Mouse (Mus musculus) heart, postnatal 0 days (tissue): ENCODE measurements at regions not wholly inside any gene's neighbourhood (a gene's known extent, or its start where the extent isn't known, plus 50 kb on each side); places are given as distances from the start of the nearest gene placed in this dataset.

Experiments used
- ATAC-seq: fragments of 200-750 bp; cut with Nextera tagmentation; 2 replicates; pipeline ENCODE4 v1.8.0; 2017; ENCODE audit warnings: low read depth, moderate number of reproducible peaks, moderate library complexity; ENCODE audit not compliant: insufficient read depth
- DNase-seq: peaks from one replicate; pipeline ENCODE4 v3.0.0-alpha.2; 2016; ENCODE audit warnings: low spot score
- H3K27ac ChIP-seq: fragments of 300-500 bp; sonication (generic); 2 replicates; pipeline ENCODE4 v1.5.1; 2014; ENCODE audit warnings: low read depth, mild to moderate bottlenecking
- H3K27me3 ChIP-seq: fragments of 300-500 bp; sonication (generic); 2 replicates; pipeline ENCODE4 v1.6.1; 2014; ENCODE audit warnings: low read length, mixed read lengths; ENCODE audit not compliant: control insufficient read depth, insufficient read depth
- H3K36me3 ChIP-seq: fragments of 300-500 bp; sonication (generic); replicated peaks from 2 replicates; pipeline ENCODE4 v1.6.1; 2014; ENCODE audit warnings: low read length, mixed read lengths; ENCODE audit not compliant: control insufficient read depth, insufficient read depth
- H3K4me1 ChIP-seq: fragments of 300-500 bp; sonication (generic); 2 replicates; pipeline ENCODE4 v1.6.1; 2014; ENCODE audit warnings: antibody characterized with exemption; ENCODE audit not compliant: control insufficient read depth, insufficient read depth
- H3K4me2 ChIP-seq: fragments of 300-500 bp; sonication (generic); 2 replicates; pipeline ENCODE4 v1.6.1; 2014; ENCODE audit warnings: low read depth, mild to moderate bottlenecking, low read length, moderate library complexity
- H3K4me3 ChIP-seq: fragments of 300-500 bp; sonication (generic); 2 replicates; pipeline ENCODE4 v1.5.1; 2014; ENCODE audit warnings: low read depth, low read length
- H3K9ac ChIP-seq: fragments of 300-500 bp; sonication (generic); replicated peaks from 2 replicates; pipeline ENCODE4 v1.6.1; 2014; ENCODE audit warnings: low read depth, low read length, mixed read lengths
- H3K9me3 ChIP-seq: fragments of 300-500 bp; sonication (generic); replicated peaks from 2 replicates; pipeline ENCODE4 v1.6.1; 2016; ENCODE audit warnings: low read length; ENCODE audit not compliant: control insufficient read depth
- CTCF ChIP-seq: IDR thresholded peaks from 2 replicates; pipeline ENCODE4 v1.5.1; 2016; ENCODE audit warnings: antibody characterized with exemption, control low read depth, low read depth
- EP300 ChIP-seq: IDR thresholded peaks from 2 replicates; pipeline ENCODE4 v1.6.1; 2016; ENCODE audit warnings: antibody characterized with exemption, low read depth
- WGBS: fragments of 180-500 bp; shearing (Covaris S2); extraction: QIAGEN DNeasy Blood & Tissue Kit; methylation state at CpG from one replicate; pipeline ENCODE4 v1.1.7; 2014; 5-methylcytosine and 5-hydroxymethylcytosine counted together

DNA sequence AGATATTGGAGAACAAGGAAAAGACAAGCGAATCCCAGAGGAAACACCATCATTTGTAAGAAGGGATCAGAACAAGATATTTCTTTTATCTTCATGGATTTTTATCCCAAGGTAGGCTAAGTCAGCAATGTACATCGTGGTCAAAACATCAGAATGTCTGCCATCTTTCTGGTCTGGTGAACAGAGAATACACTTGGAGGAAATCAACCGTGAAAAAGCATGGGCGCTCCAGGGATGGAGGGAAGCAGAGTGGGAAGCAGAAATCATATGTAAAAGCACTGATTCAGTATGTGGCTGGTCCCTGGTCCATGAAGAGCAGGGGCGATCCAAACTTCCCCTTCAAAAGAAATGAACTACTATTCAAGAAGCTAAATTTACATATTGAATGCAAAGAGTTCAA is 517.0 kb upstream of the Sel1l start:
- DNase-seq (no peak), ATAC-seq (no peak)
- H3K4me3 ChIP-seq: no peak overlapping the region
- H3K4me1 ChIP-seq: no peaks in the 10 kb centered on the region
- H3K36me3 ChIP-seq: no peaks in the 10 kb centered on the region
- H3K4me2 ChIP-seq: no peak overlapping the region
- no peak overlapping the region for H3K27ac ChIP-seq
- TF ChIP-seq CTCF (no peak), EP300 (no peak)
- no peaks in the 10 kb centered on the region for H3K27me3 ChIP-seq
- WGBS: 72% methylated on average over 5 of the region's 5 CpGs
- no peaks in the 10 kb centered on the region for H3K9me3 ChIP-seq
- no peak overlapping the region for H3K9ac ChIP-seq

DNA sequence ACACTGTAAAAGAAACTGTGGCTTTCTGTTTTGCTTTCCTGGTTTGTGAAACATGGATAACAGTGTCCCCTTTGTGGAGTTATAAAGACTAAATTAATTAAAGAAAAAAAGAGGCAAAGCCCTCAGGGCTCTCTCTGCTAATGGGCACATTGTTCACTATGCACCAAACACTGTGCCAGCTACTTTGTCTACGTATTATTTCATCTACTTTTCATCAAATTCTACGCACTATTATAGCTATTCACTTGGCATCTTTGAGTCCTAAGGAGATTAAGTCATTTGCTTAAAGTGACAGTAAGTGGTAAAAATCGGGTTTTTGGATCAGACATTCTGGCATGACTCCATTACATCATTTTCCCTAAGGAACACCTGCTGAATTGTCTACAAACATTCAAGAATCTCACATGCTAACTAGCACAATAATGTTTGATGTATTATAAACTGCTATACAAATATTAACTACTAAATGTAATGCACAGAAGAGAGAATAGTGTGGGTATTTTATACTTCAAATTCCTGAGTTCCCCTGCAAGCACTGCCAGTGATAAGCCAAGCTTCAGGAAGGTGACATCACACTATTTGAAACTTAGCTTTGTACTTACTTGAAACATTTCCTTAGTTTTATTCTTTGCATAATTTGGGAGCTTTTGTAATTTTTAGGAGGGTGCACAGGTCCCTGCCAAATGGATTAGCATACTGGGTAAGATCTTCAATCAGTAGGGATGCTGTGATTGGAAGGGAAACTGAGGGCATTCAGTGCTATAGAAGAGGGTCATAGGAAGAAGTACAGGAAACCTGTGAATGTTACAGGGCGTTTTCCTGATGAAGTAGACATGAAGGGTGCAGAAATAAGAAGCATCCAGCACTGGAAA is 504.7 kb upstream of the Sel1l start:
- Histone ChIP-seq H3K27ac (no peak overlapping the region), H3K4me1 (no peaks in the 10 kb centered on the region), H3K27me3 (no peaks in the 10 kb centered on the region), H3K9ac (no peak overlapping the region), H3K4me2 (no peak overlapping the region), H3K9me3 (no peaks in the 10 kb centered on the region), H3K4me3 (no peak overlapping the region), H3K36me3 (no peaks in the 10 kb centered on the region)
- DNase-seq (no peak), ATAC-seq (no peak)
- TF ChIP-seq EP300 (no peak), CTCF (no peak)
- WGBS: 49% methylated on average over 4 of the region's 4 CpGs

DNA sequence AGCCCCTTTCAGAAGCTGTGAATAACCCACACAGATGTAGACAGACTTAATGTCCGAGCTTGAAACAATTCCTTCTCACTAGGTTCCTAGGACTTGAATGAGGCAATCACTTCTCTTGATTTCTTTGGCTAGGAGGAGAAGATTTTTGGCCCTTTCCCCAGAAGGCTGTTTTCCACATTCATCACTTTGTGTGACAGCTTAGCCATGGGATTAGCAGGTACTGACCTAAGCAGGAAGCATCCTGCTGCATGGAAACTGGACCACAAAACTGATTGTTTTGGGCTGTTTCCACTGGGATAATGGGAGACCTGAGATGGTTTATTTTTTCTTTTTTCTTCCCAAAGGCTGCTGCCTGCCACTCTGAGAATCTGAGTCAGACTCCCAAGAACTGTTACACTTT is 469.3 kb upstream of the Sel1l start:
- H3K4me3 ChIP-seq: no peak overlapping the region
- H3K4me1 ChIP-seq: no peaks in the 10 kb centered on the region
- H3K4me2 ChIP-seq: no peak overlapping the region
- H3K9ac ChIP-seq: no peak overlapping the region
- no peak overlapping the region for H3K27ac ChIP-seq
- no peaks in the 10 kb centered on the region for H3K36me3 ChIP-seq
- DNase-seq (no peak), ATAC-seq (no peak)
- TF ChIP-seq CTCF (no peak), EP300 (no peak)
- H3K27me3 ChIP-seq: no peaks in the 10 kb centered on the region
- no peaks in the 10 kb centered on the region for H3K9me3 ChIP-seq
- 32% methylated on average over 1 of the region's 1 CpGs for WGBS

DNA sequence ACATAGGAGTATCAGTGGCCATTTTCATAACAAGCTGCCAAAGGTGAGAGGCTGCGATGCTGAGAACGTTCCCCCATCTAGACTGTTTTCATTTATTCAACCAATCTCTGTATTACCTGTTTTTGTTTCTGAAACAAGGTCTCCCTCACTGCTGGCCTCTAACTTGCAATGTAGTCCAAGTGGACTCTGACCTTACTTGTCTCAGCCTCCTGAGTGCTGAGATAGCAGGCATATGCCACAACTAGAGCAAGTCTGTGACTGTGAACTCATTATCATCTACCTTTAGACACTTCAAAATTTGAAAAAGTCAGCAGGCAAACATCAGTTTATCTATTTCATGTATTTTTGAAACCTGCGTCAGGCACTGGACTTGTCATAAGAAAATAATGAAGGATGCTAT is 468.7 kb upstream of the Sel1l start:
- no peaks in the 10 kb centered on the region for H3K36me3 ChIP-seq
- TF ChIP-seq CTCF: no peak
- TF ChIP-seq EP300: no peak
- no peaks in the 10 kb centered on the region for H3K4me1 ChIP-seq
- H3K9me3 ChIP-seq: no peaks in the 10 kb centered on the region
- no peak overlapping the region for H3K9ac ChIP-seq
- H3K27ac ChIP-seq: no peak overlapping the region
- DNase-seq (no peak), ATAC-seq (no peak)
- WGBS: 71% methylated on average over 3 of the region's 3 CpGs
- H3K4me3 ChIP-seq: no peak overlapping the region
- no peak overlapping the region for H3K4me2 ChIP-seq
- H3K27me3 ChIP-seq: no peaks in the 10 kb centered on the region

DNA sequence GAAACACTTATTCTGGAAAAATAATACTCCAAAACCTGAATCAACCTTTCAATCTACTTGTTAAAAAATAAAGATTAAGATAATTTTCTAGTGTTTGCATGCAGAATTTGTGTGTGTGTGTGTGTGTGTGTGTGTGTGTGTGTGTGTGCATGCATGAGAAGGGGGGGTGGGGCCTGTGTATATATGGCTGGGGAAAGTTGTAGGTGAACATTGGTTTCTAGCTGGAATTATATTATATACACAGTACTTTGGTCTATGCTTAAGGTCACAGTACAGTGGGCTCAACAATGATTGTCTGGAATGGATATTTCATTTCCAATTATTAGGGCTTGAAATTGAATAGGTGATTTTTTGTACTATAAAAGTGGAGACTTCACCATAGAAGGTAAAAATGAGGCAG is 467.3 kb upstream of the Sel1l start:
- TF ChIP-seq CTCF: no peak
- TF ChIP-seq EP300: no peak
- no peaks in the 10 kb centered on the region for H3K27me3 ChIP-seq
- no peak for ATAC-seq

DNA sequence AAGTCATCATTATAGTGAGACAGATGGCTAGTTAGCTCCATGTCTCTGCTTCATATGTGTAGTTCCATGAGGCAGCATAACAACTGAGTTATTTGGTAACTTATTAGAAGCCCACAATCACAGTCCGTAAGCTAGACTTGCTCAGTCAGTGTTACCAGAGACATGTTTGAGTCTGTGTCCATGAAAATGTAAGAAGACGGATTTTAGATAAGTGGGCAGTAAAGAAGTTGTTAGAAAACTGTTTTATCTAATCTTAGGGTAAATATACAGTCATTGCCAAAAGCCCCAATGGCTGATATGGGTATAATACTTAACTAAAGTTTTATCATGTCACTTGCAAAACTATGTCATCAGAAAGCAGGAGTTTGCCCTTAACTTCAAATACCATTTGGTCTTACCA is 466.9 kb upstream of the Sel1l start:
- 55% methylated on average over 2 of the region's 2 CpGs for WGBS
- no peak overlapping the region for H3K27ac ChIP-seq
- no peak for TF ChIP-seq CTCF
- no peak for TF ChIP-seq EP300
- H3K4me3 ChIP-seq: no peak overlapping the region
- DNase-seq: no peak
- no peak for ATAC-seq
- no peaks in the 10 kb centered on the region for H3K4me1 ChIP-seq
- H3K9ac ChIP-seq: no peak overlapping the region
- no peak overlapping the region for H3K4me2 ChIP-seq
- no peaks in the 10 kb centered on the region for H3K36me3 ChIP-seq
- no peaks in the 10 kb centered on the region for H3K27me3 ChIP-seq
- no peaks in the 10 kb centered on the region for H3K9me3 ChIP-seq

More for the DNA sequence above, 467.3 kb upstream of the Sel1l start:
- H3K4me1 ChIP-seq: no peaks in the 10 kb centered on the region
- H3K9ac ChIP-seq: no peak overlapping the region
- no peak for DNase-seq
- H3K4me3 ChIP-seq: no peak overlapping the region
- no peak overlapping the region for H3K4me2 ChIP-seq
- H3K9me3 ChIP-seq: no peaks in the 10 kb centered on the region
- H3K27ac ChIP-seq: no peak overlapping the region
- no peaks in the 10 kb centered on the region for H3K36me3 ChIP-seq
